Mouse (Mus musculus) embryonic facial prominence, embryonic 15.5 days (tissue): ENCODE measurements around the gene Cybrd1. TPM values are rescaled to one million over a fixed set of nuclear protein-coding genes. Genes with fewer than 3 reads are reported as not detected.

Experiments
- ATAC-seq: fragments of 200-750 bp; cut with Nextera tagmentation; 2 replicates; pipeline ENCODE4 v1.8.0; 2017; ENCODE audit warnings: low read depth, moderate TSS enrichment; ENCODE audit not compliant: insufficient number of reproducible peaks, low FRiP score, low TSS enrichment
- H3K27ac ChIP-seq: fragments of 300-500 bp; sonication (generic); replicated peaks from 2 replicates; pipeline ENCODE4 v1.5.1; 2015; ENCODE audit warnings: mild to moderate bottlenecking, inconsistent platforms
- H3K27me3 ChIP-seq: fragments of 300-500 bp; sonication (generic); 2 replicates; pipeline ENCODE4 v1.6.1; 2015; ENCODE audit warnings: inconsistent platforms
- H3K36me3 ChIP-seq: fragments of 300-500 bp; sonication (generic); 2 replicates; pipeline ENCODE4 v1.6.1; 2015; ENCODE audit warnings: mild to moderate bottlenecking, inconsistent platforms
- H3K4me1 ChIP-seq: fragments of 300-500 bp; sonication (generic); 2 replicates; pipeline ENCODE4 v1.6.1; 2015; ENCODE audit warnings: inconsistent platforms
- H3K4me2 ChIP-seq: fragments of 300-500 bp; sonication (generic); replicated peaks from 2 replicates; pipeline ENCODE4 v1.6.1; 2015; ENCODE audit warnings: mild to moderate bottlenecking, inconsistent platforms
- H3K4me3 ChIP-seq: fragments of 300-500 bp; sonication (generic); replicated peaks from 2 replicates; pipeline ENCODE4 v1.5.1; 2015; ENCODE audit warnings: mild to moderate bottlenecking, inconsistent platforms
- H3K9ac ChIP-seq: fragments of 300-500 bp; sonication (generic); 2 replicates; pipeline ENCODE4 v1.6.1; 2015; ENCODE audit warnings: inconsistent platforms
- H3K9me3 ChIP-seq: fragments of 300-500 bp; sonication (generic); replicated peaks from 2 replicates; pipeline ENCODE4 v1.6.1; 2016; ENCODE audit warnings: inconsistent platforms
- WGBS: fragments of 180-500 bp; shearing (Covaris S2); methylation state at CpG from one replicate; pipeline ENCODE4 v1.1.7; 2015; 5-methylcytosine and 5-hydroxymethylcytosine counted together
- polyA plus RNA-seq: library from polyadenylated mRNA; unstranded; fragments of >200 nt; fragmentation: Nextera tagmentation; extraction: Ambion mirVana; gene quantifications from 2 replicates; pipeline ENCODE4 v1.2.1, GENCODE M21; 2015

Gene Cybrd1
- 6.1 and 6.9 TPM in 2 replicates for polyA plus RNA-seq

- 2% methylated on average over 60 of the region's 60 CpGs for WGBS
- 0 out of 2 replicates have a peak within 1 kb of the TSS, but pooled peaks have one; percentile 1 for H3K27ac ChIP-seq
- peaks cover 12% of the 10 kb centered on the region; the same call in 1 of the 2 replicates for H3K4me1 ChIP-seq
- no peaks in the 10 kb centered on the region for H3K9me3 ChIP-seq
- peak within 1 kb of the TSS; percentile 57 for H3K4me3 ChIP-seq
- peak within 1 kb of the TSS; percentile 43 for H3K9ac ChIP-seq
- peak; percentile 59 for ATAC-seq
- peak within 1 kb of the TSS; percentile 82 for H3K4me2 ChIP-seq
- no peaks in the 10 kb centered on the region for H3K27me3 ChIP-seq
- H3K36me3 ChIP-seq = no peaks in the 10 kb centered on the region
These were observed at the start of gene Cybrd1 for GRCm38 (mm10) chr2:71117797-71118708. Gene Cybrd1, plus strand, starts transcription at chr2:71117923.

DNA sequence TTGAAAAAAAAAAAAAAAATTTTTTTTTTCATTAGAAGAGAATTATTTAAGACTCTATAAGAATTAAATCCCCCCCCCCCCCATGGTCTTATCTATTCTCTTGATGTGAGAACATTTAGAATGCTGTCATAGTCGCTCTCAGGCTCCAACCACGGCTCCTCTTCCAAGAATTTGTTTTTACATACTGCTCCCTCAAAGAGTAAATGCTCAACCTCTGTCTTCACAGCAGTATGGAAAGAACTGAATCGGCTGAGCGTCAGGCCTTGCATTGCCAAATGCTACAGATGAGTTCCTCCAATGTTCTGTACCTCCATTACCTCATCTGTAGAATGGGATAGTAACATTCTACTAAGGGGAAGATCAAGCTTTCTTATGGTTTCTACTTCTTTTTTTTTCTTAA is 46.1 kb upstream of the Cybrd1 start:
- no peaks in the 10 kb centered on the region for H3K27me3 ChIP-seq

DNA sequence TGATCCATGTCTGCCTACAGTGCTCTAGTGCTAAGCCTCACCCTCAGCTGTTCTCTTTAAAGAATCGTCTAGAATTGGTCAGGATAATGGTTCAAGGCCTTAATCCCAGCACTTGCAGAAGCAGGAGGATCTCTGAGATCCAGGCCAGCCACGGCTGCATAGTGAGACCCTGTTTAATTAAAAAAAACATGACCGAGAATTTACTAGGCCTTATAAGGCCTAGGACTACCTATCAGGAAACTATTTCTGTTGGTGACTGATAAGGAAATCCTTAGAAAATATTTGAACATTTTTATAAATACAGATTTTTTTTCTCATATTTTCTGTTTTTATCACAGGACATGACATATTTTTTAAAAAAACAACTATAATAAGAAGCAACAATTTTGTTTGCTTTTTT is 44.4 kb upstream of the Cybrd1 start:
- no peak overlapping the region for H3K4me2 ChIP-seq

More for the DNA sequence above, 46.1 kb upstream of the Cybrd1 start:
- H3K4me1 ChIP-seq = no peaks in the 10 kb centered on the region
- no peak overlapping the region for H3K4me2 ChIP-seq
- WGBS = 96% methylated on average over 4 of the region's 4 CpGs
- H3K36me3 ChIP-seq = peaks cover 3% of the 10 kb centered on the region; the same call in 1 of the 2 replicates
- no peak overlapping the region for H3K4me3 ChIP-seq
- H3K9me3 ChIP-seq = no peaks in the 10 kb centered on the region
- ATAC-seq = no peak
- no peak overlapping the region for H3K9ac ChIP-seq
- no peak overlapping the region for H3K27ac ChIP-seq

DNA sequence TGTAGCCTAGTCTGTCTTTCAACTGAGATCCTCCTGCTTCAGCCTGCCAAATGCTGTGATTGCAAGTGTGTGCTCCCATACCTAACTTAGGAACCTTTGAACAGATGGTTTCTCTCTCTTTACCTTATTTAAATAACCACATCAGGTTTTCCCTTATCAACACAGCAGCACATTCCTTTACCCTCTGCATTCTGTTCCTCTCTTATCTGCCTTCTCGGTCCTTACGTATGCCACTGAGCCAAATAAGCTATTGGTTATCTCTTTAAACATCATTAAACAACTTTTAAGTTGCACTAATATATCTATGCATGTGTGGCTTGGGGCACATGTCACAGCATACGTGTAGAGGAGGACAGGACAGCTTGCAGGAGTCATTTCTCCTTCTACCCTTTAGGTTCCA is 43.9 kb upstream of the Cybrd1 start:
- H3K9ac ChIP-seq = no peak overlapping the region
- 95% methylated on average over 3 of the region's 3 CpGs for WGBS
- H3K27me3 ChIP-seq = no peaks in the 10 kb centered on the region
- H3K27ac ChIP-seq = no peak overlapping the region
- no peak overlapping the region for H3K4me3 ChIP-seq
- no peaks in the 10 kb centered on the region for H3K9me3 ChIP-seq
- no peak for ATAC-seq
- H3K4me2 ChIP-seq = no peak overlapping the region
- peaks cover 3% of the 10 kb centered on the region; the same call in 1 of the 2 replicates for H3K36me3 ChIP-seq
- no peaks in the 10 kb centered on the region for H3K4me1 ChIP-seq

More for the DNA sequence above, 44.4 kb upstream of the Cybrd1 start:
- 87% methylated on average over 3 of the region's 3 CpGs for WGBS
- Histone ChIP-seq H3K4me1 (no peaks in the 10 kb centered on the region), H3K9ac (no peak overlapping the region), H3K9me3 (no peaks in the 10 kb centered on the region), H3K4me3 (no peak overlapping the region), H3K27ac (no peak overlapping the region), H3K36me3 (peaks cover 3% of the 10 kb centered on the region; the same call in 1 of the 2 replicates), H3K27me3 (no peaks in the 10 kb centered on the region)
- no peak for ATAC-seq

DNA sequence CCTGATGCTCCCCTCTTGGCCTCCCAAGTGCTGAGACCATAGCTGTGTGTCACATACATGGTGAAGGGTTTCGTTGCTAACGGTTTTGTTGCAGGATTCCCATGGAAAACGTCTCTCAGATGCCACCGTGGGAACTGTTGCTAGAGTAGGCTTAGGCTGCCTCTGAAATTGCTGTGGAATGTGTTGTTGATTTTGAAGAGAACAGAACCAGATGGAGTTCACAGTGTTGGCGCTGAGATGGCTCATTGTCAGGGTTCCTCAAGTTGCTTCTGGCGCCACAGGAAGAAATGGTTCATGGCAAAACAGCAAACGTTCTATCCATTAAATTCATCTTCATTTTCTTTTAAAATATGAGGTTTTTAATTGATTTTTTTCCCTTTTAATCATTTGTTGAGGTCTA is 35.3 kb upstream of the Cybrd1 start:
- ATAC-seq = no peak; the same call in 1 of the 2 replicates
- H3K9me3 ChIP-seq = no peaks in the 10 kb centered on the region
- peaks cover 7% of the 10 kb centered on the region for H3K36me3 ChIP-seq
- H3K4me2 ChIP-seq = no peak overlapping the region
- no peaks in the 10 kb centered on the region for H3K27me3 ChIP-seq
- no peak overlapping the region for H3K4me3 ChIP-seq
- no peaks in the 10 kb centered on the region for H3K4me1 ChIP-seq
- no peak overlapping the region for H3K9ac ChIP-seq
- 34% methylated on average over 7 of the region's 7 CpGs for WGBS
- H3K27ac ChIP-seq = 0 out of 2 replicates have a peak overlapping the region, but pooled peaks have one; percentile 49

DNA sequence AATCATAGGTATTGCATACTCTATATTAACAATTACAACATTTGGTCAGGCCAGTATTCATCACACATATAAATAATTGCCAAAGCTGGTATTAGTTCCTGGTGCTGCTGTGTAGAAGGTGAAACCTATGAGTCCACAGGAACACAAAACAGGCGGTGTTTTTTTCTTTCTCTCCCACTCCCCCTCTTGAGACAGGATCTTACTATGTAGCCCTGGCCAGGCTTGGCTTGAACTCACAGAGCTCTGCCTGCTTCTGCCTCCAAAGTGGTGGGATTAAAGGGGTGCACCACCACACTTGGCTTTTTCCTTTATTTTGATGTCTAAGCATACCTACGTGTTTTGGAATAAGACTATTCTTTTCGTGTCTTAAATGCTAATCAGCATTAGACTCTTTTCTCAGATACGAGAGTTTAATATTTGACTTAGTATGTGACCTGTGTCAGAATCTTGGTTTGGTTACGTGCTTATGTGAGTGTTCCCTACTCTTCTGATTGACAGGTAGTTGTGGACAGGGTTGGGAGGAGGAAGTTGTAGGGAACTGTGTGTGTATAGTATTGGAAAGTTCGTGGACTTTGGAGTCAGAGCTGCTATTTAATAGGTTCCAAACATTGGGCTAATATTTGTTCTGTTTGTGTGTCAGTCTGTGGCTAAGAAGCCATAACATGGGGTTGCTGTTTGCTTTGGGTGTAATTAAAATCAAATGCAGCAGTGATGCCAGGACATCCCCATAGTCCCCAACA is 34.1 kb upstream of the Cybrd1 start:
- Histone ChIP-seq H3K4me2 (no peak overlapping the region), H3K9ac (no peak overlapping the region), H3K4me1 (no peaks in the 10 kb centered on the region), H3K36me3 (peaks cover 10% of the 10 kb centered on the region), H3K9me3 (no peaks in the 10 kb centered on the region), H3K27me3 (no peaks in the 10 kb centered on the region), H3K4me3 (no peak overlapping the region), H3K27ac (no peak overlapping the region)
- WGBS = 85% methylated on average over 6 of the region's 6 CpGs
- ATAC-seq = no peak

DNA sequence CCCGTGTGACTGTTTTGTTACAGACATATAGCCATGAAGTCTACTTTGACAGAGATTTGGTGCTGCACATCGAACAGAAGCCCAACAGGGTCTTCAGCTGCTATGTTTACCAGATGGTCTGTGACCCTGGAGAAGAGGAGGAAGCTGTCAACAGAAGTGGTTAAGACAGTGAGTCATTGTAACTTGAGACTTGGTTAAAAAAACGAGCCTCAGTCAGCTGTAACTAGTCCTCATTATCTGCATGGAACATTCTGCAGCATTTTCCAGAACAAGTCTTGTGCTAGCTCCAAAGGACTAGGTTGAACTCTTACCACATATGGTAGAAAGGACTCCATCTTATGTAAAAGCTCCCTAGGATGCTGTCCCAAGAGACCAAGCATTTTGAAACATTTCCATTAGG is 28.0 kb upstream of the Cybrd1 start:
- H3K4me2 ChIP-seq = no peak overlapping the region
- no peak overlapping the region for H3K27ac ChIP-seq
- no peak for ATAC-seq
- no peaks in the 10 kb centered on the region for H3K27me3 ChIP-seq
- H3K36me3 ChIP-seq = peaks cover 19% of the 10 kb centered on the region
- WGBS = 43% methylated on average over 3 of the region's 3 CpGs
- H3K9ac ChIP-seq = no peak overlapping the region
- no peaks in the 10 kb centered on the region for H3K9me3 ChIP-seq
- H3K4me1 ChIP-seq = no peaks in the 10 kb centered on the region
- H3K4me3 ChIP-seq = no peak overlapping the region

GRCm38 (mm10) chr2:71090660-71091445 is 26.9 kb upstream of the Cybrd1 start:
- Histone ChIP-seq H3K9ac (no peak overlapping the region), H3K27me3 (no peaks in the 10 kb centered on the region), H3K9me3 (no peaks in the 10 kb centered on the region), H3K4me3 (no peak overlapping the region), H3K4me2 (no peak overlapping the region), H3K27ac (no peak overlapping the region), H3K4me1 (no peaks in the 10 kb centered on the region), H3K36me3 (peaks cover 19% of the 10 kb centered on the region)
- ATAC-seq = no peak
- WGBS = 56% methylated on average over 4 of the region's 4 CpGs

DNA sequence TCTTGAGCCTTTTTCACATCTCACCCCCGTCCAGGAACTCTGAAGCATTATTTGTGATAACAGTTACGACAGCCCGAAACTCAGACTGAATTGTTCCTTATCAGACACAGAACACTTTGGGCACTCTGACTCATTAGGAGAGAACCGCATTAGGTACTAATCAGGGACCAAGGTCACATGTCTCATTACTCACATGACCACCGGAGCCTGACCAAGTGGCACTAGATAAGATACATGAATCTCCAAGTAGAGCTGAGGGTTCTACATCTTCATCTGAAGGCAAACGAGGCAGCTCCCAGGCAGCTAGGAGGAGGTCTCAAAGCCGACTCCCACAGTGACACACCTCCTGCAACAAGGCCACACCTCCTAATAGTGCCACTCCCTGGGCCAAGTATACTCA is 21.6 kb upstream of the Cybrd1 start:
- H3K27me3 ChIP-seq = no peaks in the 10 kb centered on the region
- peaks cover 14% of the 10 kb centered on the region; the same call in 1 of the 2 replicates for H3K36me3 ChIP-seq
- H3K4me3 ChIP-seq = no peak overlapping the region
- WGBS = 84% methylated on average over 7 of the region's 7 CpGs
- no peaks in the 10 kb centered on the region for H3K4me1 ChIP-seq
- H3K9me3 ChIP-seq = no peaks in the 10 kb centered on the region
- no peak overlapping the region for H3K27ac ChIP-seq
- no peak overlapping the region for H3K9ac ChIP-seq
- ATAC-seq = no peak
- H3K4me2 ChIP-seq = no peak overlapping the region

- WGBS = 53% methylated on average over 10 of the region's 10 CpGs
- H3K4me2 ChIP-seq = no peak overlapping the region
- no peak for ATAC-seq
- H3K9ac ChIP-seq = no peak overlapping the region
- H3K4me3 ChIP-seq = no peak overlapping the region
- peaks cover 4% of the 10 kb centered on the region; the same call in 1 of the 2 replicates for H3K4me1 ChIP-seq
- H3K36me3 ChIP-seq = peaks cover 7% of the 10 kb centered on the region; the same call in 1 of the 2 replicates
- no peaks in the 10 kb centered on the region for H3K27me3 ChIP-seq
- no peaks in the 10 kb centered on the region for H3K9me3 ChIP-seq
- no peak overlapping the region for H3K27ac ChIP-seq
These were observed 15.0 kb upstream of the Cybrd1 start for GRCm38 (mm10) chr2:71102621-71103291.
